Mouse (Mus musculus): ENCODE measurements around the gene Nptx1.

Gene Nptx1

DNA sequence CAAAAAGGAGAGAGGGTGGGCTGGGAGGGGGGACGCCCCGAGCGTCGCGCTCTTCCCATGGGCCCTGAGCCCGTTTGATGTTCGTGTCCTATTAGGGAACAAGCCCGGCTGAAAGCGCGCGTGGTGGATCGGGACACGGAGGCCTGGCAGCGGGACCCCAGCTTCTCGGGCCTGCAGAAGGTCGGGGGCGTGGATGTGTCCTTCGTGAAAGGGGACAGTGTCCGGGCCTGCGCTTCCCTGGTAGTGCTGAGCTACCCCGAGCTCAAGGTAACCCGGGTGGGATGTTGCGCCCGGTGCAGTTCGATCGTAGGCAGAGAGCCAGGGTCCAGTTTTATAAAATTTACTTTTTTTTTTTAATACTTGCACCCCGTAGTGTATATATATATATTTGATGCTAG is 55.9 kb downstream of the Nptx1 start:
- DNase-seq (ENCODE audit: low spot score), result no peak

DNA sequence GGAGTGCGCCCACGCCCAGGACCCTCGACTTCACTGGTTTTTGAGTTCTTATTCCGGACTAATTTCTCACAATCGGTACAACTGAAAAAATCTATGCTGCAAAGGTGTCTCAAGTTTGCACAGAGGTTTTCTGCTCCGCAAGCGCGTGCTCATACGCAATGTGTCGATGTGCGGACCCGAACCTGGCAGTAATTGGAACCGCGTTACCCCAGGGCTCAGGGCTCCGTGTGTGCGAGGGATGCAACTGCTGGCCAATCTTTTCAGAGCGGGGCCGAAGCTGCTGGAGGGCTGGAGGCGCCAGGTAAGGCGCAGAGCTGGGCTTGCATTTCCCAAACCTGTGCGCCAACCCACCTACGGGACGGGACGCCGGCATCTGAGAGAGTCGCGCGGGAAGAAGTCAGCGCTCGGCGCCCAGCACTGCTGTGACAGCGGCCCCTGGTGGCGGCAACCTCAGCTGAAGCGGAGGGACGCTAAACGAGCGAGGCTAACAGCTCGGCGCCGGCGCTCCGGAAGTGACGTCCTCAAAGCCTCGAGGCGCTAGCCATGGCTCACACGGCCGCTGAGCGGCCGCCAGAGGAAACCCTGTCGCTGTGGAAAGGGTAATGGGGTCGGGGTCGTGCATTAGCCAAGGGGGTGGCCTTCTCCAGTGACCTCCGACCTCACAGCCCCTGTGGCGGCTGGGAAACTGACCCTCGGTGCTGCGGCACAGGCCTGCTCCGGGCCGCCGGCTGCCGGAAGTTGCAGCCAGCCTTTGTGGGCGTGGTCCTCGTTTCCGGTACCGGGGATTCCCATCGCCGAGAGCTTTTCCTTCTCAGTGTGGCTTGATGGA is 56.5 kb downstream of the Nptx1 start, which contains the start of gene Endov:
Gene Endov, plus strand, starts transcription at position 487 of the 829 bp plus-strand sequence.
- DNase-seq (ENCODE audit: low spot score), result peak; percentile 91

Measured in ovary, adult 18-20 months (tissue).